Comparison of ENCODE assay signal across 8 mouse cellular contexts in the genomic region with DNA sequence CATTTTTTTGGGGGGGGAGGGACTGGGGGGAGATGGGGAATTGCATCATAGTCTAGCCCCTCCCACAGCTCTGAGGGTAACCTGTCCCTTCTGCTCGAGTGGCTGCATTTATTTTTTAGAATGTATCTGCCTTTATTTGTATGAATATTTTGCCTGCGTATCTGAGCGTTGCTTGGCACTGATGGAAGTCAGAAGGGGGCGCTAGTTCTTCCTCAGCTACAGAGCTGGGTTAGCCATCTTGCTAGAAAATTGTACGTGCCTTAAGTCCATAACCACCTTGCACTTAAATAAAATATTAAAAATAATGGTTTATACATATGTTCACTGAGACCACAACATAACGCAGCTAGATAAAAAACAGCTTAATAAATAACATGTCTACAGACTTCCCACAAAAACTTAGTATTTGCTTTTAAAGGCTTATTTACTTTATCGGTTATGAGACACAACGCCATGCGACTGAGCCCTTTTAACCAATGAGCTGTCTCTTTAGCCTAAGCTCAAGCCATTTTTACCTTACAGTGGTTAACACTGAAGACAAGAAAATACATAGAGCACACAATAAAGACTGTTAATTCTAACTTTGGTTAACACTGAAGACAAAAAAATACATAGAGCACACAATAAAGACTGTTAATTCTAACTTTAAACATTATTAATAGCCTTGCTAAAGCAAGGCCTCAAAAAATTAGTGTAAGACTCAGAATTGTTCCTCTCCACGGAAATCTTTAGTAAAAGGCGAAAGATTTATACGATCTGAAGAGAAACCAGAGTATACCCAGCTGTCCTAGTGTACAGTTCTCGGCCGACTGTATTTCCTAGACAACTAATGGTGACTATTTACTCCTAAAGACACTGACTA. TPM values are rescaled to one million over a fixed set of nuclear protein-coding genes. Genes with fewer than 3 reads are reported as not detected.
DNase-seq lines count a peak whose midpoint lies in the region; ATAC-seq and TF ChIP-seq lines count a peak whose summit lies in the region.

No protein-coding gene starts in this region.

- H3K9me3 ChIP-seq in MEL (replicated peaks; ENCODE audit: insufficient read depth, low read length), result no peaks in the 10 kb centered on the region
- 0 out of 2 replicates have a peak, but pooled peaks cover 3% of the 10 kb centered on the region for H3K9me3 ChIP-seq in intestine, embryonic 14.5 days (ENCODE audit: control insufficient read depth, low read length)
- H3K9me3 ChIP-seq in liver, embryonic 15.5 days (replicated peaks), result no peaks in the 10 kb centered on the region

- H3K36me3 ChIP-seq in MEL (ENCODE audit: control insufficient read depth in 1 of 2, insufficient read depth in 2 of 2, low read length in 2 of 2), result no peaks in the 10 kb centered on the region; a peak in 1 of 4 replicates
- no peaks in the 10 kb centered on the region for H3K36me3 ChIP-seq in intestine, embryonic 14.5 days (ENCODE audit: control insufficient read depth, insufficient read depth, low read length)
- no peaks in the 10 kb centered on the region for H3K36me3 ChIP-seq in liver, embryonic 15.5 days (replicated peaks)

- 0 out of 4 replicates have a peak, but pooled peaks cover 0 to 5% of the 10 kb centered on the region in 2 experiments for H3K4me1 ChIP-seq in MEL (ENCODE audit: control insufficient read depth in 1 of 2, insufficient read depth in 2 of 2, low read length in 2 of 2)
- H3K4me1 ChIP-seq in intestine, embryonic 14.5 days (replicated peaks; ENCODE audit: control insufficient read depth, insufficient read depth, low read length), result peaks cover 8% of the 10 kb centered on the region
- H3K4me1 ChIP-seq in liver, embryonic 15.5 days (replicated peaks), result peaks cover 27% of the 10 kb centered on the region

- peak overlapping the region; percentile 63 for H3K4me2 ChIP-seq in intestine, embryonic 14.5 days (ENCODE audit: low read length)
- peak overlapping the region; percentile 97 for H3K4me2 ChIP-seq in liver, embryonic 15.5 days

- H3K79me2 ChIP-seq in MEL (ENCODE audit: control insufficient read depth, insufficient read depth, low read length, poor library complexity), result peaks cover 5% of the 10 kb centered on the region; the same call in 1 of the 2 replicates

- peak; percentile 80 to 82 for TF ChIP-seq POLR2A in MEL (IDR thresholded peaks at IDR 0.05; ENCODE audit: control insufficient read depth in 1 of 2, insufficient read depth in 1 of 2, low read depth in 1 of 2, low read length in 2 of 2, poor library complexity in 1 of 2)

- peak overlapping the region; percentile 90 for H3K27ac ChIP-seq in MEL (ENCODE audit: control insufficient read depth, low read depth, low read length)
- H3K27ac ChIP-seq in intestine, embryonic 14.5 days (ENCODE audit: low read depth), result peak overlapping the region; percentile 93
- peak overlapping the region; percentile 90 for H3K27ac ChIP-seq in liver, embryonic 15.5 days (replicated peaks)

- peak; percentile 51 to 68 (median 67) for TF ChIP-seq CTCF in MEL (IDR thresholded peaks at IDR 0.05 in 2 of 3, conservative IDR thresholded peaks at IDR 0.05 in 1 of 3; ENCODE audit: control insufficient read depth in 1 of 3, insufficient read depth in 1 of 3, low read depth in 2 of 3, low read length in 3 of 3, poor library complexity in 1 of 3, severe bottlenecking in 1 of 3)

- TF ChIP-seq RAD21 in MEL (IDR thresholded peaks at IDR 0.05; ENCODE audit: low read depth, low read length), result no peak

- H3K27me3 ChIP-seq in MEL (ENCODE audit: control insufficient read depth in 1 of 2, insufficient read depth in 2 of 2, low read length in 2 of 2), result no peaks in the 10 kb centered on the region
- no peaks in the 10 kb centered on the region for H3K27me3 ChIP-seq in intestine, embryonic 14.5 days (replicated peaks; ENCODE audit: control insufficient read depth, insufficient read depth, low read length)
- H3K27me3 ChIP-seq in liver, embryonic 15.5 days, result no peaks in the 10 kb centered on the region

- peak overlapping the region; percentile 71 for H3K9ac ChIP-seq in MEL (ENCODE audit: control insufficient read depth, low read depth, low read length, poor library complexity, severe bottlenecking)
- H3K9ac ChIP-seq in intestine, embryonic 14.5 days (ENCODE audit: low read length), result peak overlapping the region; percentile 74; the same call in 1 of the 2 replicates
- peak overlapping the region; percentile 66 for H3K9ac ChIP-seq in liver, embryonic 15.5 days

- H3K4me3 ChIP-seq in MEL (ENCODE audit: control insufficient read depth in 1 of 2, insufficient read depth in 1 of 2, low read depth in 2 of 2, low read length in 2 of 2), result no peak overlapping the region
- peak overlapping the region; percentile 56 for H3K4me3 ChIP-seq in intestine, embryonic 14.5 days (ENCODE audit: low read depth, low read length)
- H3K4me3 ChIP-seq in liver, embryonic 15.5 days (replicated peaks), result peak overlapping the region; percentile 68; the same call in 1 of the 2 replicates

- 2% methylated on average over 14 of the region's 14 CpGs for WGBS in intestine, embryonic 14.5 days
- WGBS in liver, embryonic 15.5 days (ENCODE audit: insufficient replicate concordance), result under 1% methylated on average over 14 of the region's 14 CpGs

- peak; percentile 89 for ATAC-seq in intestine, embryonic 14.5 days (replicated peaks; ENCODE audit: low FRiP score, low TSS enrichment, low read depth)
- peak; percentile 78 for ATAC-seq in liver, embryonic 15.5 days (ENCODE audit: insufficient read depth)

- DNase-seq in CD4-positive helper T cell, adult 2 months (ENCODE audit: low read depth, low spot score), result peak; percentile 88
- peak; percentile 95 for DNase-seq in MEL (ENCODE audit: low read depth, low spot score)
- DNase-seq in cerebellum, postnatal 10 days, result peak; percentile 80 to 87
- DNase-seq in gastrocnemius, adult 8-10 months (ENCODE audit: low spot score in 2 of 2), result peak; percentile 32 to 44
- peak; percentile 70 for DNase-seq in intestine, embryonic 14.5 days (ENCODE audit: low spot score)
- DNase-seq in neural tube, embryonic 10.5 days (ENCODE audit: extremely low spot score, low spot score), result peak; percentile 61
- DNase-seq in yolk sac, embryonic 10.5 days (ENCODE audit: low spot score), result peak; percentile 78

- TF ChIP-seq EP300 in MEL (IDR thresholded peaks at IDR 0.05; ENCODE audit: low read depth in 1 of 2, low read length in 2 of 2), result no peak

TF ChIP-seq in MEL, 35 proteins besides CTCF, POLR2A, EP300 and RAD21:
- no peak for TF ChIP-seq E2F4 (IDR thresholded peaks at IDR 0.05; ENCODE audit: borderline replicate concordance, low read depth, low read length)
- TF ChIP-seq POLR2AphosphoS2 (IDR thresholded peaks at IDR 0.05; ENCODE audit: low read length), result peak; percentile 98
- peak; percentile 88 for TF ChIP-seq ETS1 (IDR thresholded peaks at IDR 0.05; ENCODE audit: low read depth, low read length)
- TF ChIP-seq SIN3A (IDR thresholded peaks at IDR 0.05; ENCODE audit: low read length), result peak; percentile 58; the same call in 1 of the 2 replicates
- TF ChIP-seq HCFC1 (IDR thresholded peaks at IDR 0.05; ENCODE audit: low read depth, low read length), result peak; percentile 41; the same call in 1 of the 2 replicates
- peak; percentile 99 for TF ChIP-seq ZMIZ1 (IDR thresholded peaks at IDR 0.05; ENCODE audit: low read depth, low read length)
- no peak for TF ChIP-seq KAT2A (conservative IDR thresholded peaks at IDR 0.05; ENCODE audit: low read depth, low read length)
- 0 out of 2 replicates have a peak, but pooled peaks have one; percentile 5 for TF ChIP-seq RCOR1 (IDR thresholded peaks at IDR 0.05; ENCODE audit: low read depth, low read length)
- TF ChIP-seq NELFE (IDR thresholded peaks at IDR 0.05; ENCODE audit: low read depth, low read length), result peak; percentile 70
- no peak for TF ChIP-seq ZKSCAN1 (IDR thresholded peaks at IDR 0.05; ENCODE audit: low read depth, low read length)
- TF ChIP-seq TBP (IDR thresholded peaks at IDR 0.05; ENCODE audit: low read depth, low read length), result peak; percentile 98
- TF ChIP-seq POLR2AphosphoS5 (IDR thresholded peaks at IDR 0.05; ENCODE audit: borderline replicate concordance, low read depth, low read length), result peak; percentile 98; the same call in 1 of the 2 replicates
- TF ChIP-seq UBTF (IDR thresholded peaks at IDR 0.05; ENCODE audit: borderline replicate concordance, insufficient read depth, low read depth, low read length), result no peak
- TF ChIP-seq NRF1 (IDR thresholded peaks at IDR 0.05; ENCODE audit: insufficient read depth, low read depth, low read length, poor library complexity, severe bottlenecking), result no peak

RNA-seq across cellular contexts. Expression of a gene that starts 0.7 kb away (rescaled TPM):
- total RNA-seq in MEL (2012; rRNA removed), result 4.6 and 5.5 TPM in 2 replicates
- 1 to 10 TPM in 1 of 2 experiments, not detected in 1; 8.8 TPM for polyA plus RNA-seq in MEL (2012; ENCODE audit: insufficient read depth in 1 of 2, insufficient read length in 2 of 2, low read depth in 1 of 2, low replicate concordance in 2 of 2, missing spikeins in 1 of 2)
- total RNA-seq in gastrocnemius, adult 8-10 months (2022), result 1 to 10 TPM in 3 of 4 experiments, under 1 TPM in 1; 0.90 to 1.3 (median 1.2) TPM
- 10.9 and 12.3 TPM in 2 replicates for polyA plus RNA-seq in intestine, embryonic 14.5 days (2014; fragmentation: Nextera tagmentation; extraction: Ambion mirVana)
- 3.3 and 3.5 TPM in 2 replicates for polyA plus RNA-seq in liver, embryonic 15.5 days (2015; fragmentation: Nextera tagmentation; extraction: Ambion mirVana)

RNA-seq across cellular contexts. Expression of a gene that starts 32.5 kb away (rescaled TPM):
- total RNA-seq in MEL (2012; rRNA removed), result not detected in 2 replicates
- polyA plus RNA-seq in MEL (2012; ENCODE audit: insufficient read depth in 1 of 2, insufficient read length in 2 of 2, low read depth in 1 of 2, low replicate concordance in 2 of 2, missing spikeins in 1 of 2), result not detected
- not detected for total RNA-seq in gastrocnemius, adult 8-10 months (2022)
- polyA plus RNA-seq in intestine, embryonic 14.5 days (2014; fragmentation: Nextera tagmentation; extraction: Ambion mirVana), result not detected in 2 replicates
- not detected in 2 replicates for polyA plus RNA-seq in liver, embryonic 15.5 days (2015; fragmentation: Nextera tagmentation; extraction: Ambion mirVana)

RNA-seq across cellular contexts. Expression of a gene that starts 56.4 kb away (rescaled TPM):
- not detected in 2 replicates for total RNA-seq in MEL (2012; rRNA removed)
- not detected for polyA plus RNA-seq in MEL (2012; ENCODE audit: insufficient read depth in 1 of 2, insufficient read length in 2 of 2, low read depth in 1 of 2, low replicate concordance in 2 of 2, missing spikeins in 1 of 2)
- total RNA-seq in gastrocnemius, adult 8-10 months (2022), result under 1 TPM in 1 of 4 experiments, not detected in 3; 0.19 TPM
- polyA plus RNA-seq in intestine, embryonic 14.5 days (2014; fragmentation: Nextera tagmentation; extraction: Ambion mirVana), result 0.31 and 0.35 TPM in 2 replicates
- 0.38 and 0.59 TPM in 2 replicates for polyA plus RNA-seq in liver, embryonic 15.5 days (2015; fragmentation: Nextera tagmentation; extraction: Ambion mirVana)

Comparison
In these comparisons a context has a peak if more than half of its experiments do, and no peak if none do; other contexts are left out.
1. DNase-seq: peak in every context shown above with its lines; median percentile 95 in MEL; 88 in CD4-positive helper T cell, adult 2 months; 84 in cerebellum, postnatal 10 days; 78 in yolk sac, embryonic 10.5 days; 70 in intestine, embryonic 14.5 days; 61 in neural tube, embryonic 10.5 days; 38 in gastrocnemius, adult 8-10 months.
2. H3K4me3 ChIP-seq: peak in intestine, embryonic 14.5 days (single experiment) and liver, embryonic 15.5 days (single experiment); none in MEL (0 of 2).
3. Peak in every context shown above with its lines, with median percentiles within 50 percentile points of each other: H3K27ac ChIP-seq and H3K9ac ChIP-seq.